Mouse (Mus musculus) limb, embryonic 14.5 days (tissue): Measurements from ENCODE around the gene Donson. TPM values are rescaled to one million over a fixed set of nuclear protein-coding genes. Genes with fewer than 3 reads are reported as not detected.

Source experiments
- ATAC-seq: fragments of 200-750 bp; cut with Nextera tagmentation; 2 replicates; pipeline ENCODE4 v1.8.0; 2017; ENCODE audit warnings: low read depth, moderate number of reproducible peaks, moderate TSS enrichment; ENCODE audit not compliant: low FRiP score
- DNase-seq: peaks from one replicate; pipeline ENCODE4 v3.0.0-alpha.2; 2015; ENCODE audit warnings: low spot score
- H3K27ac ChIP-seq: fragments of 300-500 bp; sonication (generic); replicated peaks from 2 replicates; pipeline ENCODE4 v1.5.1; 2014; ENCODE audit warnings: low read depth, mild to moderate bottlenecking, low read length, moderate library complexity, mixed read lengths
- H3K27me3 ChIP-seq: fragments of 300-500 bp; sonication (generic); 2 replicates; pipeline ENCODE4 v1.6.1; 2014; ENCODE audit warnings: low read length, mixed read lengths; ENCODE audit not compliant: control insufficient read depth, insufficient read depth
- H3K36me3 ChIP-seq: fragments of 300-500 bp; sonication (generic); 2 replicates; pipeline ENCODE4 v1.6.1; 2014; ENCODE audit warnings: mild to moderate bottlenecking, low read length, moderate library complexity, mixed read lengths; ENCODE audit not compliant: control insufficient read depth, insufficient read depth
- H3K4me1 ChIP-seq: fragments of 300-500 bp; sonication (generic); 2 replicates; pipeline ENCODE4 v1.6.1; 2014; ENCODE audit warnings: antibody characterized with exemption, low read length, mixed read lengths; ENCODE audit not compliant: control insufficient read depth, insufficient read depth
- H3K4me2 ChIP-seq: fragments of 300-500 bp; sonication (generic); replicated peaks from 2 replicates; pipeline ENCODE4 v1.6.1; 2014; ENCODE audit warnings: low read depth, mild to moderate bottlenecking, low read length, moderate library complexity; ENCODE audit not compliant: severe bottlenecking
- H3K4me3 ChIP-seq: fragments of 300-500 bp; sonication (generic); replicated peaks from 2 replicates; pipeline ENCODE4 v1.5.1; 2014; ENCODE audit warnings: low read length
- H3K9ac ChIP-seq: fragments of 300-500 bp; sonication (generic); 2 replicates; pipeline ENCODE4 v1.6.1; 2014; ENCODE audit warnings: mild to moderate bottlenecking, low read depth, low read length, moderate library complexity; ENCODE audit not compliant: severe bottlenecking
- H3K9me3 ChIP-seq: fragments of 300-500 bp; sonication (generic); 2 replicates; pipeline ENCODE4 v1.6.1; 2016; ENCODE audit warnings: low read length; ENCODE audit not compliant: control insufficient read depth
- POLR2A ChIP-seq: fragments of 200-500 bp; IDR thresholded peaks from 2 replicates; pipeline ENCODE4 v1.8.0; 2012; ENCODE audit warnings: inconsistent platforms, mild to moderate bottlenecking, moderate library complexity, borderline replicate concordance; ENCODE audit not compliant: insufficient read depth, insufficient read length; ENCODE audit errors: extremely low read depth
- WGBS: fragments of 180-500 bp; shearing (Covaris S2); extraction: QIAGEN DNeasy Blood & Tissue Kit; methylation state at CpG from one replicate; pipeline ENCODE4 v1.1.7; 2014; 5-methylcytosine and 5-hydroxymethylcytosine counted together
- polyA plus RNA-seq, 2 experiments: library from polyadenylated mRNA; depleted of rRNA in 1 of 2; stranded (reverse) in 1 of 2; unstranded in 1 of 2; fragments of >200 nt; fragmentation: Nextera tagmentation in 1 of 2; extraction: Ambion mirVana in 1 of 2; gene quantifications; 2 replicates each; pipeline versions ENCODE4 v1.2.1 to v1.2.3; 2012 to 2014

Donson gene
- polyA plus RNA-seq, 2 experiments = 19.8 to 33.2 TPM

- no peak for DNase-seq
- peaks cover 91% of the 10 kb centered on the region for H3K36me3 ChIP-seq
- ATAC-seq = no peak
- H3K4me1 ChIP-seq = no peaks in the 10 kb centered on the region
- no peak overlapping the region for H3K4me2 ChIP-seq
- no peaks in the 10 kb centered on the region for H3K9me3 ChIP-seq
- H3K9ac ChIP-seq = no peak overlapping the region
- WGBS = 97% methylated on average over 17 of the region's 17 CpGs
- no peak for TF ChIP-seq POLR2A
- H3K27ac ChIP-seq = no peak overlapping the region
- no peak overlapping the region for H3K4me3 ChIP-seq
- H3K27me3 ChIP-seq = no peaks in the 10 kb centered on the region
These were observed 31.3 kb downstream of the Donson start for GRCm38 (mm10) chr16:91657285-91657684.

- DNase-seq = no peak
- Histone ChIP-seq H3K4me1 (no peaks in the 10 kb centered on the region), H3K36me3 (peaks cover 80% of the 10 kb centered on the region), H3K4me2 (no peak overlapping the region), H3K27ac (no peak overlapping the region), H3K4me3 (no peak overlapping the region), H3K27me3 (no peaks in the 10 kb centered on the region), H3K9ac (no peak overlapping the region), H3K9me3 (no peaks in the 10 kb centered on the region)
- no peak for ATAC-seq
- 97% methylated on average over 9 of the region's 9 CpGs for WGBS
- TF ChIP-seq POLR2A = no peak
These were observed 33.3 kb downstream of the Donson start for GRCm38 (mm10) chr16:91655285-91655684.

- Histone ChIP-seq H3K27ac (no peak overlapping the region), H3K4me3 (no peak overlapping the region), H3K9ac (no peak overlapping the region), H3K9me3 (no peaks in the 10 kb centered on the region), H3K4me1 (peaks cover 5% of the 10 kb centered on the region; the same call in 1 of the 2 replicates), H3K36me3 (peaks cover 49% of the 10 kb centered on the region), H3K27me3 (no peaks in the 10 kb centered on the region), H3K4me2 (no peak overlapping the region)
- DNase-seq = no peak
- WGBS = 81% methylated on average over 3 of the region's 3 CpGs
- no peak for ATAC-seq
- no peak for TF ChIP-seq POLR2A
These were observed 36.4 kb downstream of the Donson start for GRCm38 (mm10) chr16:91652191-91652590.

- Histone ChIP-seq H3K4me3 (no peak overlapping the region), H3K27ac (no peak overlapping the region), H3K36me3 (peaks cover 25% of the 10 kb centered on the region), H3K4me2 (no peak overlapping the region), H3K4me1 (peaks cover 10% of the 10 kb centered on the region; the same call in 1 of the 2 replicates), H3K9me3 (no peaks in the 10 kb centered on the region), H3K9ac (no peak overlapping the region), H3K27me3 (no peaks in the 10 kb centered on the region)
- no peak for DNase-seq
- TF ChIP-seq POLR2A = no peak
- no peak for ATAC-seq
These were observed 38.8 kb downstream of the Donson start for GRCm38 (mm10) chr16:91649781-91650180.

GRCm38 (mm10) chr16:91649246-91649645, 39.3 kb downstream of the Donson start:
- H3K27me3 ChIP-seq = no peaks in the 10 kb centered on the region
- peaks cover 12% of the 10 kb centered on the region; the same call in 1 of the 2 replicates for H3K4me1 ChIP-seq
- 66% methylated on average over 3 of the region's 3 CpGs for WGBS
- no peak for ATAC-seq
- H3K27ac ChIP-seq = no peak overlapping the region
- no peak for DNase-seq
- peak overlapping the region; percentile 58 for H3K4me2 ChIP-seq
- peak overlapping the region; percentile 77 for H3K4me3 ChIP-seq
- no peaks in the 10 kb centered on the region for H3K9me3 ChIP-seq
- peaks cover 20% of the 10 kb centered on the region for H3K36me3 ChIP-seq
- no peak for TF ChIP-seq POLR2A
- H3K9ac ChIP-seq = no peak overlapping the region; the same call in 1 of the 2 replicates

- peaks cover 12% of the 10 kb centered on the region; the same call in 1 of the 2 replicates for H3K4me1 ChIP-seq
These were observed 40.4 kb downstream of the Donson start for GRCm38 (mm10) chr16:91648220-91648550.

More at GRCm38 (mm10) chr16:91648220-91648550, 40.4 kb downstream of the Donson start:
- Histone ChIP-seq H3K27ac (peak overlapping the region; percentile 98), H3K27me3 (no peaks in the 10 kb centered on the region), H3K36me3 (peaks cover 12% of the 10 kb centered on the region), H3K4me3 (peak overlapping the region; percentile 77), H3K9me3 (no peaks in the 10 kb centered on the region), H3K9ac (peak overlapping the region; percentile 95), H3K4me2 (peak overlapping the region; percentile 58)
- ATAC-seq = peak; percentile 35
- no peak for TF ChIP-seq POLR2A
- under 1% methylated on average over 20 of the region's 25 CpGs for WGBS
- peak; percentile 56 for DNase-seq
